Mouse (Mus musculus) right cerebral cortex, adult 2 months (tissue): ENCODE results near the gene Scgb1a1.
"Not testable (repeated sequence)": the region's sequence is repeated elsewhere in the genome, so short reads cannot be mapped to it uniquely, and the experiment has no call there.

Experiments used
- DNase-seq, 2 experiments: peaks; one replicate each; pipeline ENCODE4 v3.0.0; 2021 to 2022; ENCODE audit warnings: low spot score in 2 of 2

The Scgb1a1 gene

GRCm38 (mm10) chr19:9100297-9101061, 12.7 kb upstream of the Scgb1a1 start:
- DNase-seq, result no peak

DNA sequence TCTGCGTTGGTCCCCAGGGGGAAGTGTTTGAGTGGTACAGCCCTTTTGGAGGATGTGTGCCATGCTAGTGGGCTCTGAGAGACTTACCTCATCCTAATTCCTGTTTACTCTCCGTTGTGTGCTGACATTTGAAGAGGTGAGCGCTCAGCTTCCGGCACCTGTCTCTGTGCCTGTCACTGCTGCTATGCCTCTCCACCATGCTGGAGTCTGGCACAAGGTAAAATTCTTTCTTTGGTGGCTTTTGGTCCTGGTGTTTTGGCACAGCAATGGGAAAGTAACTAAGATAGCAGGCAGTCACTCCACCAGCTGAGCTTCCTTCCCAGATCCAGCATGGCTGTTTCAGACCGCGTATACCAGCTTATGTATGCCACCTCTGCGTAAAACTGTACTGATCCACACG, 12.0 kb upstream of the Scgb1a1 start:
- DNase-seq, result no peak

GRCm38 (mm10) chr19:9097441-9097840, 9.7 kb upstream of the Scgb1a1 start:
- DNase-seq, result no peak

- no peak for DNase-seq
Observed at GRCm38 (mm10) chr19:9095111-9095510, 7.4 kb upstream of the Scgb1a1 start.

GRCm38 (mm10) chr19:9090709-9091108, 3.0 kb upstream of the Scgb1a1 start:
- no peak for DNase-seq

GRCm38 (mm10) chr19:9090191-9090590, 2.4 kb upstream of the Scgb1a1 start:
- no peak for DNase-seq

DNA sequence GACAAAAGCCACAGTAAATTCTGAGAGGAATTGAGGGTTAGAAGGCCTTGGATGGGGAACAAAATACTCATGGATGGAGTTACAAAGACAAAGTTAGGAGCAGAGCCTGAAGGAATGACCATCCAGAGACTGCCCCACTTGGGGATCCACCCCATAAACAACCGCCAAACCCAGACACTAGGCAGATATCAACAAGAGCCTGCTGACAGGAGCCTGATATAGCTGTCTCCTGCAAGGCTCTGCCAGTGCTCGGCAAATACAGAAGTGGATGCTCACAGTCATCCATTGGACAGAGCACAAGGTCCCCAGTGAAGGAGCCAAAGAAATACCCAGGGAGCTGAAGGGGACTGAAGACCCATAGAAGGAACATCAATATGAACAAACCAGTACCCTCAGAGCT, 3.9 kb downstream of the Scgb1a1 start:
- DNase-seq, result not testable (repeated sequence)

- DNase-seq, result no peak
Observed at GRCm38 (mm10) chr19:9083010-9083355, 4.8 kb downstream of the Scgb1a1 start.

DNA sequence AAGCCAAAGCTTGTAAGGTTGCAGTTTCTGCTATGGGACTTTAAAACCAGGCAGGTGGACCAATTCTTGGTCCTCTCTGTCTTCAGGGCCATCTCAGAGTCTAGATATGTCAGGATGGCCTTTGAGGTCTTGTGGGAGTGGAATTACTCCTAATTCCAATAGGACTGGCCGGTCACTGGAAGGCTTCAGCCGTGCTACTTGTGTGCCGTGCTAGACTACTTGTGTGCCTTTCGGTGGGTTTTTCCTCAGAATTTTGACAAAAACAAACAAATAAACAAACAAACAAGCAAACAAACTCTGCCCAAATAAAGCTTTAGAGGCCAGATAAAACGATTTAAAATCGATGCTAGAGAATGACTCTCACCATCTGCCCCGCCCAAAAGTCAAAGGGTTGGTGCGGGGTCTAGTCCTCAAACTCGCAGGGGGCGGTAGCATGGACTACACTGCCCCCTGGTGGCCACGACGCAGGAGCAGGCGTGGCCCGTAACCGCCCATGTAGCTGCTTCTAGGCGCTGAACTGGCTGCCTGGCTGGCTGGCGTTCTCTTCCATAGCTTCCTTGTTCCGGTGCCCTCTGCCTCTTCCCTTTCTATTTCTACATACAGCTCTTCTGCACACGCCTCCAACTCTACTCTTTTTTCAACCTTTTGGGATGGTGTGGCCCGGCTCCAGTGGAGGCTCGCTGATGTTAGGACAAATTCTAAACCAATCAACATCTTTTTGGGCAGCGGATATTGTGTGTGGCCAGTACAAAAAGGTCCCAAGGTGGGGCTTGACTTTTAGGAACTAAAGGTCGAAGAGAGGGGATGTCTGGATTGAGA, 5.4 kb downstream of the Scgb1a1 start:
- DNase-seq, result peak; percentile 59 to 67

DNA sequence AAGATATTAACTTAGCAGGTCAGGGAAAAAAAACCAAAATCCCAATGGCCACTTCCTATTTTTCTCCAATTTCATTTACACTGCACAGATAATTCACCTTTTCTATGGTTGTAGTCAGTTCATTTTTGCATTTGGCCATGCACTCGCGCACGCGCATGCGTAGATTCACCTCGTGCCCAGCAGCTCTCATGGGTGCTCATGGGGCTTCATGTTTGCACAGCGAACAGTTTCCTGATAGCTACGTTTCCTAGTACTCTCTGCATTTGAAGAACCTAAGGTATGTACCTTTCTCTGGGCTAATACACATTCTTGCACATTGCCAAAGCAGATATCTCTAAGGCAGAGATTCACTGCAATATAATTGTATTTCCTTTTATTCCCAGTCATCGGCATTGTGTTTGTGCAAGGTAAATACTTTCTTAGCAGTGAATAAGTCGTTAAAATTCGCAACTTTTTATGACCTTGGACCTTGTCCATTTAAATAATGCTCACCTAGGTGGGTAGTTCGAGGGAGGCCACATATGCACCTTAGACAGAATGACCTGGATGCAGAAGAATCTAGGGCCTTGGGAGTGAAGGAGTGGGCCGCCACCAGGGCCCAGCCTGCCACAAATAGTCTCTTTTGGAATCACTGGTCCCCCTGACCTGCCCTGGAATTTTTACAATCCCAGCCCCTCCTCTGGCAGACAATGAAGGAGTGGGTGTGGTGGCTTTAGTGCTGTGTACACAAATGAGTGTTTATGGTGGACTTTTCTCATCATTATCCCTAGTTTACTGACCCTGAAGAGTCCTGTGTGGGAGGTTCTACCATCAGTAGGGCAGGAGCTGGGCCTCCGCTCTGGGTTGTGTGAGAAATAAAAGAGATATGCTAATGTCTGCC, 6.2 kb downstream of the Scgb1a1 start:
- DNase-seq, result no peak

- no peak for DNase-seq
Observed at GRCm38 (mm10) chr19:9079916-9080315, 7.8 kb downstream of the Scgb1a1 start.

DNA sequence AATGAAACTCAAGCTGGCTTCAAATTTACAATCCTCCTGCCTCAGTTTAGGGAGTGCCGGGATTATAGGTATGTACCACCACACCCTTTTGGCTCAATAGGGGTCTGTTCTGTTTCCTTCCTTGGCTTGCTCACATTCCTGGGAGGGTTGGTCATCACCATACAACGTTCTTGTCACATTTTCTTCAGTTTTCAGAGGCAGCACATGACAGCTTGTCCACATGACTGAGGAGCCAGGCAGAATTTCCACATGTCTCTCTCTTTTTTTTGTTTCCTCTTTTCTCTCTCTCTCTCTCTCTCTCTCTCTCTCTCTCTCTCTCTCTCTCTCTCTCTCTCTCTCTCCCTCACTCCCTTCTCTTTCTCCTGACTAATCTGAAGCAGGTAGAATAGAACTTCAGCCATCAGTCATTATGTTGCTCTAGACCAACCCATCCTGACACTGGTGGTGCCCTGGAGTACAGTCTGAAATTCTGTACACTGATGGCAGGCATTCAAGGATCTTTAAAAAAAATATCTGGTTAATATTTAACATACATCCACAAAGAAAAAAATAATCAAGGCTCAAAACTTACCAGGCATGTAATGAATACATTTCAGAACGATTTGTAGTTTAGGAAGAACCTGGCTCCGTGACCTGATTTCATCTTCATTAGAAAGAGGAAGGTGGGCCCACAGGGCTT, 10.6 kb downstream of the Scgb1a1 start:
- DNase-seq, result no peak

- no peak for DNase-seq
Observed at GRCm38 (mm10) chr19:9076035-9076434, 11.7 kb downstream of the Scgb1a1 start.

DNA sequence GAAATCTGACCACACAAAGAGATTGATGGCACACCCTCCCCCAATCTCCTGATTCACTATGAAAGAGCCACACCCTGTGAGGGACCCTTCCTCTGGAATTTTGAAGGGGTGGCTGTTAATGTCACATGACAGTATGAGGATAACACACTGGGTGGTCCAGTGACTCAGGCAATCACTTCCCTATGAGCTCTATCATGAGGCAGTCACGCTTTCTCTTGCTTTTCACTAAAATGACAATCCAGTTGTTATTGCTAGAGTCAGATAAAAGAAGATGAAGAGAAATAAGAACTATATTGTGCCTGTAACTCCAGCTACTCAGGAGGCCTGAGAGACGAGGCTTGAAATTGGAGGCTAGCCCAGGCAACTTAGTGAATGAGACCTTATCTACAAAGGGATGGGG, 12.2 kb downstream of the Scgb1a1 start:
- DNase-seq, result no peak

DNA sequence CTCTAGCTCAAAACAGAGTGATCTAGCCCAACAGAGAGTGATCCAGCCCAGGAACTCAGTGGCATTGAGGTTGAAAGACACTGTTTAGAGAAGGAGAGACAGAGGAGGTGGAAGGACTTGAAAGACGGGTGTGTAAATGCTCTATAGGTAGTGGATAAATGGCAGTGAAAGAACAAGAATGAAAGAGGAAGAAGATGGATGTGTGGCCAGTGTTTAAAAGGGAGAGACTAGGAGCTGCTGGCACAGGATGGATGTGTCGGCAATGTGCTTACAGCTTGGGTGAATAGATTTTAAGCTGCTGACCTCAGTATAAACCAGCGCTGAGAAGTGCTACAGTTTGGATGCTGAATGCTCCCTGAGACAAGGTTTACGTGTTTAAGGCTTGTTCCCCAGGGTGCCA, 13.3 kb downstream of the Scgb1a1 start:
- DNase-seq, result no peak

DNA sequence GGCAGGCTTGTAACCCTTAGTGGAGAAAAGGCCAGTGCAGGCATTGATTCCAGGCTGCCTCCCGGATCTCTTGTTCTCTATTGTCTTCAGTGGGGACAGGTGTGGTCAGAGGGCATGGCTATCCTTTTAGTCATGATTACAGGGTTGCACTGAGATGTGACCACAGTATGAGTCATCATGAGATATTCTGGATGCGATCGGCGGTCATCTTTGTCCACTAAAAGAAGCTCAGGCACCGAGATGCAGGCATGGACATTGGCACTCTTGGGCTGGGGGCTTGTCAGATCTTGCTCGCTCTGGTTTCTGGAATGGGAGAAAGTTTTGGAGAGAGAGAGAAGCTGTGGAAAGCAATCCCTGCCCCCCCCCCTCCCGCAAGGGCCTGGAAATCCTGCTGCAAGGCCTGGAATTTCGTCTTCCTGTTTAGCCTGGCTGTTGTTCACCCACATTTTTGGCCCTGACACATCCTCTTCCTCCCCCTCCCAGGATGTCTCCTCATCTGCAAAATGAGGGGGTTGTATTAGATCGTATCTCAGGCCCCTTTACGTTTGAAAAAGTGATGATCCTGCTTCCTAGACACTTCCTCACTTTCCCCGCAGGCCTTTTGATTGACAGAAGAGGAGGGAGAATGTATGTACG, 13.9 kb downstream of the Scgb1a1 start:
- DNase-seq, result no peak

DNA sequence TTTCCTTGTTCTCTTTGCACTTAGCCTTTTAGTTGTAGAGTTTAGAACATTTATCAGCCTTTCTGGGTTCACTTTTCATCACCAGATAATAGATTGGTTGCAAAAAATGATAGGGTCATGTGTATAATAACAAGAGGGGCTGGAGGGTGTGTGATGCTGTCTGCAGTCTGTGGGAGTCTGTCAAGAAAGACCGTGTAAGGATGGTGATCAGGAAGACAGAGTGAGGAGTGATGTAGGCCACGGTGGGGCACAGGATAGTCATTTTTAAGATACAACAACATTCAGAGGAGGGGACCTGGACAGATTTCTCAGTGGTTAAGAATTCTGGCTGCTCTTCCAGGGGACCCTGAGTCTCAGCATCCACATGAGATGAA, 15.6 kb downstream of the Scgb1a1 start:
- no peak for DNase-seq

- peak; percentile 22 to 23 for DNase-seq
Observed at GRCm38 (mm10) chr19:9071456-9072156, 16.2 kb downstream of the Scgb1a1 start.

DNA sequence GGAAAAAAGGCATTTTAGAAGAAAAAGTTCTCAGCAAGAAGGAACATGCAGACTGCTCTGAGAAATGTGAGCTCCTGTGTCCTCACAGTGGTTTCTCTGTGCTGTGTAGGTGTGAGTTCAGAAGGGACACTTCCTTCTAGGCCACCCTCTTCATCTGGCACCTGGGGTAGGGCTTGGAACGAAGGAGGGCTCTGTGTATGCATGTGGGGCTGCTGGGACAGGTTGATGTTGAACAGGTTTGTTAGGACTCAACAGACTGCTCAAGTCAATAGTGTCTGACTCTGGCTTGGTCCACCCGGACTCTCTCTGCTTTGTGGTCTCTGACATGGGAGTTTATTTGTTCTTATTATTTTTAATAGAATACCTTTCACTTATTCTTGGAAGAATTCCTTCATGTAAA, 17.4 kb downstream of the Scgb1a1 start:
- DNase-seq, result no peak

- DNase-seq, result peak; percentile 28 to 41
Observed at GRCm38 (mm10) chr19:9069687-9070307, 18.0 kb downstream of the Scgb1a1 start.
